Mouse (Mus musculus): Measurements from ENCODE around the gene Zfp277.

Gene Zfp277

DNA sequence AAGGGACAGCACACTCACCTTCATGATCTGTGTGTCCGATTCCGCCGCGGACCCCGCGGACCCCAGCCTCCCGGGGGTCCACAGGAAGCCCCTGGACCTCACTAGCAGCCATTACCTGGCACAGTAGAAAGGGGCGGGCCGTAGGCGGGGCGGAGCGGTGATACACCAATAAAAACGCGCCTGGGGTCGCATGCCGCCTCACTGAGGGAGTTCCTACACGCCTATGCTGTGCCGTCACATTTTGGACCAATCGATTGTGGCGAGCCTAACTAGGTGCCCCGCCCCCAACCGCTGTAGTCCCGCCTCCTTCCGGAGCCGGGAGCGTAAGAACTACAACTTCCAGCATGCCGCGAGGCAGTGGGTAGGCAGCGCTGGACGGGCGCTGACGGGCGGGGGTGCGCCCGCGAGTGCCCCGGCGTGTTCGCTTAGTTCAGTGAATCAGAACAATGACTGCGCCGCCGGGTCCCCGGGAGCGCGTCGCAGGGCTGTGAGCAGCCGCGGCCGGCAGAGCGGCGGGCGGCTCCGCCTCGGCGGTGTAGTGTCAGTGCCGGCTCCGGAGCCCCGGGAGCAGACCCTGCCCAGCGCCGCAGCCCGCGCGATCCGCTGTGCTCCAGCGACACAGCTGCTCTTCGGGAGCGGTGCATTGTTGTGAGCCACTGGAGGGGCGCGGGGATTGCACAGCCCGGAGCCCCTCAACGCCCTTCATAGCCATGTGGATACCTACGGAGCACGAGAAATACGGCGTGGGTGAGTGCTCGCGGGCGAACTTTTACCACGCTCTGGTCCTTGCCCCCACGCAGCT, at the start of gene Zfp277, which contains the start of gene Dock4:
TSS of gene Zfp277 (minus strand) at position 255 of the 802 bp plus-strand sequence.
TSS of gene Dock4 (plus strand) at position 305 of the 802 bp plus-strand sequence.
- peak; percentile 100 for DNase-seq

- DNase-seq = peak; percentile 45
Observed at GRCm38 (mm10) chr12:40486047-40486837, 40.5 kb upstream of the Zfp277 start.

GRCm38 (mm10) chr12:40485210-40485609, 39.5 kb upstream of the Zfp277 start:
- no peak for DNase-seq

GRCm38 (mm10) chr12:40484224-40484623, 38.5 kb upstream of the Zfp277 start:
- no peak for DNase-seq

- DNase-seq = peak; percentile 58
Observed at GRCm38 (mm10) chr12:40477621-40478452, 32.1 kb upstream of the Zfp277 start.

GRCm38 (mm10) chr12:40473709-40474108, 28.0 kb upstream of the Zfp277 start:
- no peak for DNase-seq

DNA sequence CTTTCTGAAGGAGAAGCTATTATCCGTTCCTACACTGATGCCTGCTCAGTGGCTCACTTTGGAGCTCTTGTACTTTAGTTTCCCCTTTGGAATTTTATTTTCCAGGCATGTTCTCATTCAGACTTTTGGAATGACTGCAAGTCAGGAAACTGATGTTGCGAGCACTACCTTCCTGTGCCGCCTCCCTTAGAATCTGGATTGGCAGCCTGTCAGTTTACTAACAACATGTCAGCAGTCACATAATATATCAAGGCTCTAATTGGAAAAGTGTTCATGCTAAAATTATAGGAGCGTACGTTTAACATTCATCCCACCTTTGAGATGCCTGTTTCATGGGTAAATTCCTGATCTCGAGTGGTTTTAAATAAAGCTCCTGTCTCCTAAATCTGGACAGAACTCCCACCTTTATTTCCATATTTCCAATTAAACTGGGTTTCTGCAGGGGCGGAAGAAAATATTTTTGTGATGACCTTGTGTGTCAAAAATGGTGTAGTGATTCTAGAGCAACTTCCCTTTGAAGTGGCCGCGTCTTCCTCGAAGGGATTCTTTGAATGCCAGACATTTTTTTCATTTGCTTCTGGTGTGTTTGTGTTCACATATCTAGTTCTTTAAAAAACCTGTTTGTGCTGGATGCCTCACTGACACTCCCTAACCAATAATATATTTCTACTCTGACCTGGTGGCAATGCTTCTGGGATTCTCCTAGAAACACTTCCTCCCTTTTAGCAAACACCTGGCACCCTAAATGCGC, 26.1 kb upstream of the Zfp277 start:
- DNase-seq = no peak

DNA sequence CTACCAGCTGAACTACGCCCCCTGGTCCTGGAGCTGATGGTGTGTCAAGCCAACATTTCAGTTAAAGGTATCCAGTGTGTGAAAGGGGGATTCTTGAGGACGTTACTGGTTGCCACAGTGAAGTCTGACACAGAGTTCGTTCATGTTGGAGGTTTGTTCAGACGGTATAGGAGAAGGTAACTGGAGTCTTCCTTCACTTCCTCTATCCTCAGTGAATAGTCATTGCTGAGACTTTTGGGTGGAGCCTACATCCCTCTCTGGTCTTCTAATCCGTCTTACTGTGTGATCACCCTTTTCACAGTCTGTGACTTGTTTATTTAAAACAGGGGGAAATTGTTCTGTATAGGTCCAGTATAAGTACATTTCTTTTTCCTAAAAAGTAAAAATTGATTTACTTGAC, 23.3 kb upstream of the Zfp277 start:
- no peak for DNase-seq

- DNase-seq = no peak
Observed at GRCm38 (mm10) chr12:40468235-40468634, 22.5 kb upstream of the Zfp277 start.

DNA sequence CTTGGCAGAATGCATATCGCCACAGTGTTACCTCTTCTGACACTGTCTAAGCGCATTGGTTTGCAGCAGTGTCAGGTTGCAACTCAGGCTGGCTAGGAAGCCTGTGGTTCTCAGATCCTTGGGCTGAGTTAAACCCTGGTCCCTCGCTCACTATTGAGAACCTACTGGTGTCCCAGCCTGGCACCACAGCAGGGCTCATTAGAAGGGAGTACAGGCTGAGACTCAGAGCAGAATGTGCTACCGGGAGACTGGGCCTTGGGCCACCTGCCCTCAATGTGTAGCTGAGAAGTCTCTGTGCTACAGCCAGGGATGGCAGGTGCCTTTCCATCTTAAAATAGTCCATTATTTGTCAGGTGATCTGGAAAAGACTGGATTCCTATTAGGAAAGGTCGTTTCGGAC, 18.6 kb upstream of the Zfp277 start:
- DNase-seq = no peak

DNA sequence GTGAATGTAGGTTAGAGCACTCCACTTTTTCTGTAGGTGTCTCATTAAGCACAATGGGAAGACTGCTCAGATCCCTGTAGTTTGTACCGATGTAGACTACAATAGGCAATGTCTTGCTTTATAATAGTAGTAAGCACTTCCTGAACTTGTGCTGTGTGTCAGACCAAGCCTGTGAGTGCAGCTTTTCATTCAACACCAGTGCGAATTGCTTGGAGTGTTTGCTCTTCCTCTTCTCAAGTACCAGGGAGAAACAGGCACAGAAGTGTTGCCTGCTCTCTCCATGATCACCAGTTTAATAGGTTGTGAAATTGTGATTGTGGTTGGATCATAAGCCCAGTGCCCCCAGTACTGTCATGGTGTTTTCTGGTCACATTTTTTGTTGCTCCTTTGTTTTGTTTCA, 18.1 kb upstream of the Zfp277 start:
- DNase-seq = no peak

DNA sequence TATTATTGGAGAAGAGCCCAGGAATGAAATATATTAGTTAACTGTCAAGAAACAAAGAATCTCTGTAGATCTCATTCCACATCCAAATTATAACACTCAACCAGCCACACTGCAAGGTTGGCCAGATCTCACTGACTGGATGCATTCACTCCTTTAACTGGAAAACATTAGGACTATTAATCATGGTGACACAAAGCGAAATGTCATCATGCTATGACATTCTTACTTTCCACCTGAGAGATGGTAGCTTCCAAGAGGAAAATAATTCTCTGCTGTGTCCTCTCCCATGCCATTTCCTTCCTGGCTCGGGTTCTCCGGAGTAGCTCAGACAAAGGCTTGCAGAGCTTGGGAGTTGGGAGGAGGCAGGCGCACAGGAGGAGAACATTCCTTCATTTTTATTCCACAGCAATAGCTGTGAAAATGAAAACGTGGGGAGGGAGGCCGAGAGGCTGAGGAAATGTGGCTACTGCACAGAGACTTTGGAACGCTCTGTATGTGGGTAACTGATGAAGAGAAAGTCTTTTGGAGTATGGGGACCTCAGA, 17.1 kb upstream of the Zfp277 start:
- no peak for DNase-seq

DNA sequence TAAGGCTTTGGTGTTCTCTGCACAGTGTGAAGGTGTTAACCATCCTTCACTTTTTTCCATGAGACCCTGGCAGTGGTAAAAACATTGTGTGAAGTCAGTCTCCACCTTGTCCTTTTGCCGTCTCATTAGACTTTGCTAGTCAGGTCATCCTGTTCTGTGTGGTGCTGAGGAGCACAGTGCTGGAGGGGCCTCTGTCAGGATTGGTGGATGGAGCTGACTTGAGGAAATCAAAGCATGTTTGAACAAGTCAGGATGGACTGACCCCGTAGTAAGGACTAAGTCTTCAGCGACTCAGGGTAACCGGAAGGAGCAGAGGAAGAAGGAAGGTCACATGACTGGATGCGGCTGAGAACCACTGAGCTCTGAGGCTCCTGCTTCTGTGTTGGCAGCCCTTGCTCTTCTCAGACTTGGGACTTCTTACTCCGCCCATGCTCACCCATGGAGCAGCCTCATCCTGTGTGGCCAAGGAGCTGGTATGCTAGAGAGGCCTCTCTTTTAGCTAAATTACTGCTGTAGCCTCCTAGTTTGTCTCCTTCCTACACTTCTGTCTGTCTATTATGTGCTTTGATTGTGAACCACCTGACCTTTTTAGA, 14.1 kb upstream of the Zfp277 start:
- DNase-seq = no peak

DNA sequence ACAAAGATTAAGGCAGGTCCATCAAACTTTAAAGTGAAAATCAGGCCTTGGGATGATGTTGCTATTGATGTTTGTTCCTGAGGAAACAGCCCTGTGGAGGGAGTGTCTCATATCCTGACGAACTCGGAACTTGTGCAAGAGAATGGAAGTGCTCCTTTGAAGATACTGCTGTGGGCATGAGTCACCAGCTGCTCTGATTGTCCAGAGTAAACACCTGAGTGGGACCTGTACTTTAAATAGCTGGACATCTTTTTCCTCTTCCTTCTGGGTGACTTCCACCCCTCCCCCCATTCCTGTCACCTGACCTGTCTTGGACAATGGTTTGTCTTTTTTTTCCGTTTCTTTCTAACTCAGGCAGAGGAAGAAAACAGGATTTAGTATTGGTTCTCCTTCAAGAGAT, 13.3 kb upstream of the Zfp277 start:
- DNase-seq = no peak

DNA sequence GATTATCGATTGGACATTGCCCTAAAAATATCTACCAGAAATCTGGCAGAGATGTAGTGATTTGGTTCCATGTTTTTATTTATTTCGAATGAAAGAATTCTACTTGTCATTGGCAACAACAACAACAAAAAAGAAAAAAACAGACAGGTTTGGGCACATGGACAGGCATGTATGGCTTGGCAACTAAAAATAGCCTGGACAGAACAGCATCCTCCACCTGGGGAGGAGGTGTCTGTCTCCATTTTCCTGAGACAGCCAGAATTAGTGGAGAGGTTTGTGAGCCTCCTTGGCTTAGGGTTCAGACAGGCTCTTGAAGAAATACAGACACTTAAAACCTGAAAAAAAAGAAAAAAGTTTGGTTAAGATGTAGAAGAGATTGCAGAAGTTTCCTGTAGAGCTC, 10.8 kb upstream of the Zfp277 start:
- no peak for DNase-seq

- DNase-seq = no peak
Observed at GRCm38 (mm10) chr12:40449119-40449795, 3.6 kb upstream of the Zfp277 start.

- DNase-seq = peak; percentile 24
Observed at GRCm38 (mm10) chr12:40447561-40448355, 2.1 kb upstream of the Zfp277 start.

- peak; percentile 74 for DNase-seq
Observed at GRCm38 (mm10) chr12:40446450-40447381, 1.0 kb upstream of the Zfp277 start.

DNA sequence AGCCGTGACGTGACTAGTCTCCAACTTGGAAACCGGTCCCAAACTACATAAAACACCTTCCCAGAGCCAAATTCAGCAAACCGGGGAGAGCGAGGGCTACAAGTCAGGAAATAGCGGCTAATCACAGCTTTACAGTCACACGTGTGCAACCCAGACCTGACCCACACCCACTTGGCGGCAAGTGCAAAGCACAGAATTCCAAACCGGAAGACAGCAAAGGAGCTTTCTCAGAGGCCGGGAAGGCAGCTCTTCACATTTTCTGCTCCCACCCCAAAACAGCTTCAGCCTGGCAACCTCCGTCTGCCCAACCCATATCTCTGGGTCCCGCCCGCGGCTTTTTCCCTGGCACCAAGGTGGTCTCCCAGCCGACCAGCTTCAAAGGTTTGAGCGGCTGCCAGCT, 496 bp downstream of the Zfp277 start:
- no peak for DNase-seq

All from retina, postnatal 1 day (tissue).